Mouse (Mus musculus): ENCODE measurements around the gene Alg1. TPM values are rescaled to one million over a fixed set of nuclear protein-coding genes. Genes with fewer than 3 reads are reported as not detected.

The Alg1 gene
- polyA plus RNA-seq (2012; fragmentation: generic; extraction: Trizol): 10 to 100 TPM; 22.6 to 35.8 TPM

GRCm38 (mm10) chr16:5233418-5234313 lies at the start of gene Alg1:
TSS of gene Alg1 (plus strand) at chr16:5233621.

GRCm38 (mm10) chr16:5203668-5204433 lies 29.6 kb upstream of the Alg1 start, which contains the start of gene Nagpa:
TSS of gene Nagpa (minus strand) at chr16:5204012.

GRCm38 (mm10) chr16:5222140-5222539 lies 11.3 kb upstream of the Alg1 start, which contains the start of gene AU021092:
TSS of gene AU021092 (minus strand) at chr16:5222299.

DNA sequence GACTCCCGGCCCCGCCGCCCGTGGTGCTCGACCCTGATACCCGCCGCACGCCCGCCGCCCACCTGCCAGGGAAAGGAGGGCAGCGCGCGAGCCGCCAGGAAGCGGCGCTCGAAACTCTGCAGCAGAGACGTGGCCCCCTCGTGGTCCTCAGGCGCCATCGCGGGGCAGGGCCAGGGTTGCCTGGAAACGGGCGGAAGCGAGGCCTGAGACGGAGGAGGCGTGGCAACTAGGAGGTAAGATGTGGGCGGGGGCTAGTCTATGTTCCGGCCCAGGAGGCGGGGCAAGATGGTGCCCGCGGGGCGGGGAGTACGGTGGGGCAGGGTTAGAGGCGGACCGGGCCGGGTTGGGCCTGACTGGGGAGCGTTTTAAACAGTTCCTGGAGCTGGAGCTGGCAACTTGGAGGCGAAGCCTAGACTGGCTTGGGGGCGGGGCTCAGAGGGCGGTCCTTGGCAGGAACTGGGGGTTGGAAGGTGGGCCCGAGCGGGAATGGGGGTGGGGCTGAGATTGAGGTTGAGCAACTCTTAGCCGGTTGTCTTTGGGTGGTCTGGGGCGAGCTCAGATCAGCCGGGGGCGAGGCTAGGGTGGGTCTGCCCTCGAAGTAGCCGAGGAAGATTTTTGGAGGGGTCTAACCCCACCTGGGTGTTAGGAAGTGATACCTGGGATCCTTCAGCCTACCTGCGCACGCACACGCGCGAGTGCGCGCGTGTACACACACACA lies 22.5 kb downstream of the Alg1 start, which contains the start of gene Eef2kmt:
Gene Eef2kmt, minus strand, starts transcription at position 205 of the 718 bp plus-strand sequence.

Other genes starting within 250 kb of the Alg1 start
- gene Sept12, start 235.8 kb upstream of the Alg1 start, polyA plus RNA-seq (2012; fragmentation: generic; extraction: Trizol): under 1 TPM; 0.02 to 0.38 TPM
- not detected for gene Smim22, start 226.3 kb upstream of the Alg1 start, polyA plus RNA-seq (2012; fragmentation: generic; extraction: Trizol)
- 10 to 100 TPM; 26.6 to 33.8 TPM for gene Rogdi, start 220.1 kb upstream of the Alg1 start, polyA plus RNA-seq (2012; fragmentation: generic; extraction: Trizol)
- gene Glyr1, start 183.8 kb upstream of the Alg1 start, polyA plus RNA-seq (2012; fragmentation: generic; extraction: Trizol): 10 to 100 TPM in 1 of 2 experiments, 1 to 10 TPM in 1; 8.3 to 41.7 TPM
- 10 to 100 TPM in 1 of 2 experiments, 1 to 10 TPM in 1; 4.8 to 22.5 TPM for gene Ubn1, start 183.6 kb upstream of the Alg1 start, polyA plus RNA-seq (2012; fragmentation: generic; extraction: Trizol)
- gene Ppl, start 101.2 kb upstream of the Alg1 start, polyA plus RNA-seq (2012; fragmentation: generic; extraction: Trizol): under 1 TPM in 1 of 2 experiments, not detected in 1; 0.98 TPM
- gene Sec14l5, start 86.5 kb upstream of the Alg1 start, polyA plus RNA-seq (2012; fragmentation: generic; extraction: Trizol): under 1 TPM; 0.01 to 0.05 TPM
- 10 to 100 TPM; 14.6 to 16.9 TPM for gene Nagpa, start 29.6 kb upstream of the Alg1 start, polyA plus RNA-seq (2012; fragmentation: generic; extraction: Trizol)
- 1 to 10 TPM; 4.4 to 5.7 TPM for gene AU021092, start 11.3 kb upstream of the Alg1 start, polyA plus RNA-seq (2012; fragmentation: generic; extraction: Trizol)
- gene Eef2kmt, start 22.4 kb downstream of the Alg1 start, polyA plus RNA-seq (2012; fragmentation: generic; extraction: Trizol): 10 to 100 TPM; 15.8 to 26.7 TPM